Mouse (Mus musculus): Measurements from ENCODE around the gene Rnf150. TPM values are rescaled to one million over a fixed set of nuclear protein-coding genes. Genes with fewer than 3 reads are reported as not detected.

The Rnf150 gene
- polyA plus RNA-seq, 1 experiment, result 1.4 TPM

DNA sequence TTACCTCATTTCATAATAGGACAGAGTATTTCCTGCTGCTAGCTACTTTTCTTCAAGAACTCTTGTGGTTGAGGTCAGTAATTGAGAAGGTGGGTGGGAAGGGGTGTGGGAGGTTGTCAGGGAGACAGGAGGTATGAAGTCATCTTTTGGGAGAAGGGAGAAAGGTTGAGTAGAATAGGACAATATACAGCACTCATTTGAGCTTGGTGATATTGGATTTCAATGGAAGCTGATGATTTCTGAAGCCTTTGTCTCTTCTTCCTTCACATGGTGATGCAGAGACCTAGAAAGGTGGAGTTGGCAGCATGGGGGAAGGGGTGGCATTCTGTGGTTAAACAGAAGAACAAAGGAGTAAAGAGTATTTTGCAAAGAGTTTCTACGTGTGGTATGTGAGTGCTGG is 119.7 kb downstream of the Rnf150 start:
- Histone ChIP-seq H3K4me1 (ENCODE audit: control insufficient read depth, insufficient read depth, low read length) (no peaks in the 10 kb centered on the region), H3K27ac (ENCODE audit: control insufficient read depth, insufficient read depth, low read depth, low read length, poor library complexity) (no peak overlapping the region), H3K4me3 (replicated peaks; ENCODE audit: control insufficient read depth, low read depth, low read length) (no peak overlapping the region)
- WGBS, result 17% methylated on average over 1 of the region's 1 CpGs
- no peak for TF ChIP-seq CTCF (IDR thresholded peaks at IDR 0.05; ENCODE audit: control insufficient read depth, insufficient read depth, low read length)
- TF ChIP-seq POLR2A (IDR thresholded peaks at IDR 0.05; ENCODE audit: borderline replicate concordance, control insufficient read depth, low read depth, low read length), result no peak

DNA sequence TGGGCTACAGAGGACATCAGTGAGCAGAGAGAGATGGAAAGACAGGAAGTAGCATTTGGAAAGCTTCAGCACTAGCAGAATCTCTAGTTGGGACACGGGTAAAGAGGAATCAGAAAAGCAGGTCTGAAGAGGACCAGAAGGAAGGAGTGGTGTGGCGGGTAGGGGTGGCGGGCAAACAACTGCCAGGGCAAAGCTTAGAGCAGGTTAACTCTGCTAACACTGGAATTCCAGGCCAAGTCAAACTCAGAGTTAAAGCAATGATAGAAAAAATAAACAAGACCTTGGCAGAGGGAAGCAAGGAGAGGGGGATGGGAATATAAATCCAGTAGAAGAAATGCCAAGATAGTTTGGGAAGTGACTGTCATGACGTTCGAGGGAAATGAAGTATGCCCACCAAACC is 120.1 kb downstream of the Rnf150 start:
- Histone ChIP-seq H3K27ac (ENCODE audit: control insufficient read depth, insufficient read depth, low read depth, low read length, poor library complexity) (no peak overlapping the region), H3K4me1 (ENCODE audit: control insufficient read depth, insufficient read depth, low read length) (no peaks in the 10 kb centered on the region), H3K4me3 (replicated peaks; ENCODE audit: control insufficient read depth, low read depth, low read length) (no peak overlapping the region)
- TF ChIP-seq POLR2A (IDR thresholded peaks at IDR 0.05; ENCODE audit: borderline replicate concordance, control insufficient read depth, low read depth, low read length) (no peak), CTCF (IDR thresholded peaks at IDR 0.05; ENCODE audit: control insufficient read depth, insufficient read depth, low read length) (no peak)
- WGBS, result 36% methylated on average over 5 of the region's 5 CpGs

DNA sequence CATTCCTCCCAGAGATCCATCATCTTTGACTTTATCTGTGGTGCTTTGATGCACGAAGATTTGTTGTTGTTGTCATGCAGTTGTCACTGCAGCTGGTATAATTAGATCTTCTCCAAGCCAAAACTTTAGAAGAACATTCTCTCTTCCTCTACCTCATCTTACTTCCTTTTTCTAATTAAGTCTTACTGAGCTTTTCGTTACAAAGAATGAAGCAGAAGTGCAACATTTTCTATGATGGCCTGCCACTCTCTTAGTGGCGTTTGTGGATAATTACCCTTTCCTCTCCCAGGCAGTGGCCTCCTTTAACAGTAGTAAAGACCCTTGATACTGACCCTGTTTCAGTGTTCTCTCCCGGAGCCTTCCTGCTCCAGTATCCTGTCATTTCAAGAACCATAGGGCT is 128.9 kb downstream of the Rnf150 start:
- 16% methylated on average over 4 of the region's 4 CpGs for WGBS
- Histone ChIP-seq H3K4me3 (replicated peaks; ENCODE audit: control insufficient read depth, low read depth, low read length) (no peak overlapping the region), H3K4me1 (ENCODE audit: control insufficient read depth, insufficient read depth, low read length) (no peaks in the 10 kb centered on the region), H3K27ac (ENCODE audit: control insufficient read depth, insufficient read depth, low read depth, low read length, poor library complexity) (peak overlapping the region; percentile 73)
- TF ChIP-seq POLR2A (IDR thresholded peaks at IDR 0.05; ENCODE audit: borderline replicate concordance, control insufficient read depth, low read depth, low read length) (no peak), CTCF (IDR thresholded peaks at IDR 0.05; ENCODE audit: control insufficient read depth, insufficient read depth, low read length) (no peak)

DNA sequence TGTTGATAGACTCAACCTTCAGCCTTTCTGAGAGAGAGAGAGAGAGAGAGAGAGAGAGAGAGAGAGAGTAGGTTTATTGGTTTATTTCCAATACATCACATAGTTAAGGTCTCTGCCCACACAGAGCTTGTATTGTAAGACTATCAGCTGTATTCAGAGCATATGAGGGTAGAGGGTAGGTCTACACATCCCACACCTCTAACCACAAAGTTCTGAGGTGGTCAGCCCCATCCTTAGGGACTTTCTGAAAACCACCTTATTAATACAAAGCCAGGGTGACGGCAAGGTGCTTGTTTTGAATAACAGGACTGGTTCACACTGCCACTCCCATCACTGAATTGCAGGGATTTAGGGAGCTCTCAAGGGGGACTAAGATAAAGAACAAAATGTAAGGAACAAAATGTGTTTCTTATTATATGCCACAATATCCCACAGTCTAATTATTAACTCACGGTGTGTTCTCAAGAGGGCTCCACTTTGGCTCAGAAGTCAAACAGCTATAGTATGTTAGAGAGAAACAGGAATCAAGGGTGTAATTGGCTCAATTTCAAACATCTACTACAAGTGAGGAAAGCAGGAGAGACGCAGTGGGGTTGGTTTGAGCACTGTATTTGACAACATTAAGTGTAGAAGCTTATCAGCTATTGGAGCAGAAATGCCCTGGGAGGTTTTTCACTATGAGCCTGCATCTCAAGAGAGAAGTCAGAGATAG is 132.7 kb downstream of the Rnf150 start:
- H3K4me1 ChIP-seq (ENCODE audit: control insufficient read depth, insufficient read depth, low read length), result no peaks in the 10 kb centered on the region
- no peak overlapping the region for H3K27ac ChIP-seq (ENCODE audit: control insufficient read depth, insufficient read depth, low read depth, low read length, poor library complexity)
- TF ChIP-seq CTCF (IDR thresholded peaks at IDR 0.05; ENCODE audit: control insufficient read depth, insufficient read depth, low read length) (no peak), POLR2A (IDR thresholded peaks at IDR 0.05; ENCODE audit: borderline replicate concordance, control insufficient read depth, low read depth, low read length) (no peak)
- WGBS, result 80% methylated on average over 3 of the region's 3 CpGs
- H3K4me3 ChIP-seq (replicated peaks; ENCODE audit: control insufficient read depth, low read depth, low read length), result no peak overlapping the region

DNA sequence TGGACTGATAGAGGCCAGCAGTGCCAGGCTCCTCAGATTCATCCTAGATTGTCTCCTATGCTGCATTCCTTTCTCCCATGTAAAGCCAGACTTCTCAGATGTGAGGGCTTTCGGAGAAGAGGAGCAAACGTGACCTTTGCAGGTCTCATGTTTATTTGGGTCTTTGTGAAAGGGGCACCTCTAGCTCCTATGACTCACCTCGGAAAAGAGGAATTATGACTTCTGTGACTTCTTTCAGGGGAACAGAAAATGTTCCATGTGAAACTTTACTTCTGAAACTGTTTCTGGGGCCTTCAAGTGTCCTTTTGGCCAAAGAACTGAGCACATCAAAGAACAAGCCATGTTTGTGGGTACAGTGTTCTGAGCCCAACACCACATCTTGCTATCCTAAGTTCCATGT is 133.7 kb downstream of the Rnf150 start:
- Histone ChIP-seq H3K4me1 (ENCODE audit: control insufficient read depth, insufficient read depth, low read length) (no peaks in the 10 kb centered on the region), H3K27ac (ENCODE audit: control insufficient read depth, insufficient read depth, low read depth, low read length, poor library complexity) (no peak overlapping the region), H3K4me3 (replicated peaks; ENCODE audit: control insufficient read depth, low read depth, low read length) (no peak overlapping the region)
- 59% methylated on average over 3 of the region's 3 CpGs for WGBS
- TF ChIP-seq POLR2A (IDR thresholded peaks at IDR 0.05; ENCODE audit: borderline replicate concordance, control insufficient read depth, low read depth, low read length) (no peak), CTCF (IDR thresholded peaks at IDR 0.05; ENCODE audit: control insufficient read depth, insufficient read depth, low read length) (no peak)

DNA sequence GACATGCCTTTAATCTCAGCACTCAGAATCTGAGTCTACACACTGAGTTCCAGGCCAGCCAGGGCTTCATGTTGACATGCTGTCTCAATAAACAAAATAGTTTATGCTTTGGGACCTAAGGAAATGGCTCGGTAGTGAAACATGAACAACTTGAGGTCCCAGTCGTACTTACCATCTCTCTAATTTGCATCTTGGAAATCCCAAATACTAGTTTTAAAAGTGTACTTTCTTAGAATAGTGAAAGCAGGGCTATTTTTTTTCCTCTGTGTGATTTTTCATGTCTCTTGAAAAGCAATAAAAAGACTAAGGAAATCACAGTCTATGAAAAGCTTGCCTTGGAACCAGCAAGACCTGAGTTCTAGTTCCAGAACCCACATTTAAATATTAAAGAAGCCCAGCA is 135.6 kb downstream of the Rnf150 start:
- TF ChIP-seq POLR2A (IDR thresholded peaks at IDR 0.05; ENCODE audit: borderline replicate concordance, control insufficient read depth, low read depth, low read length) (no peak), CTCF (IDR thresholded peaks at IDR 0.05; ENCODE audit: control insufficient read depth, insufficient read depth, low read length) (no peak)
- H3K4me3 ChIP-seq (replicated peaks; ENCODE audit: control insufficient read depth, low read depth, low read length), result no peak overlapping the region
- H3K4me1 ChIP-seq (ENCODE audit: control insufficient read depth, insufficient read depth, low read length), result no peaks in the 10 kb centered on the region
- no peak overlapping the region for H3K27ac ChIP-seq (ENCODE audit: control insufficient read depth, insufficient read depth, low read depth, low read length, poor library complexity)
- WGBS, result 64% methylated on average over 2 of the region's 2 CpGs

- TF ChIP-seq CTCF (IDR thresholded peaks at IDR 0.05; ENCODE audit: control insufficient read depth, insufficient read depth, low read length), result no peak
- TF ChIP-seq POLR2A (IDR thresholded peaks at IDR 0.05; ENCODE audit: borderline replicate concordance, control insufficient read depth, low read depth, low read length), result no peak
- no peak overlapping the region for H3K27ac ChIP-seq (ENCODE audit: control insufficient read depth, insufficient read depth, low read depth, low read length, poor library complexity)
- no peak overlapping the region for H3K4me3 ChIP-seq (replicated peaks; ENCODE audit: control insufficient read depth, low read depth, low read length)
- no peaks in the 10 kb centered on the region for H3K4me1 ChIP-seq (ENCODE audit: control insufficient read depth, insufficient read depth, low read length)
- 84% methylated on average over 7 of the region's 7 CpGs for whole genome bisulfite sequencing
Measured at GRCm38 (mm10) chr8:83003187-83003586, 140.0 kb downstream of the Rnf150 start.

- Histone ChIP-seq H3K4me1 (ENCODE audit: control insufficient read depth, insufficient read depth, low read length) (no peaks in the 10 kb centered on the region), H3K4me3 (replicated peaks; ENCODE audit: control insufficient read depth, low read depth, low read length) (no peak overlapping the region), H3K27ac (ENCODE audit: control insufficient read depth, insufficient read depth, low read depth, low read length, poor library complexity) (no peak overlapping the region)
- 68% methylated on average over 5 of the region's 5 CpGs for WGBS
- TF ChIP-seq POLR2A (IDR thresholded peaks at IDR 0.05; ENCODE audit: borderline replicate concordance, control insufficient read depth, low read depth, low read length) (no peak), CTCF (IDR thresholded peaks at IDR 0.05; ENCODE audit: control insufficient read depth, insufficient read depth, low read length) (no peak)
Measured at GRCm38 (mm10) chr8:83009481-83009880, 146.3 kb downstream of the Rnf150 start.

GRCm38 (mm10) chr8:83011286-83011685 is 148.1 kb downstream of the Rnf150 start:
- no peaks in the 10 kb centered on the region for H3K4me1 ChIP-seq (ENCODE audit: control insufficient read depth, insufficient read depth, low read length)
- no peak for TF ChIP-seq POLR2A (IDR thresholded peaks at IDR 0.05; ENCODE audit: borderline replicate concordance, control insufficient read depth, low read depth, low read length)
- no peak for TF ChIP-seq CTCF (IDR thresholded peaks at IDR 0.05; ENCODE audit: control insufficient read depth, insufficient read depth, low read length)
- H3K27ac ChIP-seq (ENCODE audit: control insufficient read depth, insufficient read depth, low read depth, low read length, poor library complexity), result no peak overlapping the region
- no peak overlapping the region for H3K4me3 ChIP-seq (replicated peaks; ENCODE audit: control insufficient read depth, low read depth, low read length)
- WGBS, result 59% methylated on average over 2 of the region's 2 CpGs
